Mouse (Mus musculus) brain, embryonic 14.5 days (tissue): ENCODE results near the gene Mtfr1l.

ENCODE experiments used
- CTCF ChIP-seq: fragments of 200-500 bp; IDR thresholded peaks from 2 replicates; pipeline ENCODE4 v1.5.1; 2012; ENCODE audit warnings: inconsistent platforms, mild to moderate bottlenecking, moderate library complexity, borderline replicate concordance; ENCODE audit not compliant: insufficient read depth, insufficient read length; ENCODE audit errors: extremely low read depth
- POLR2A ChIP-seq: fragments of 200-500 bp; IDR thresholded peaks from 2 replicates; pipeline ENCODE4 v1.6.1; 2012; ENCODE audit warnings: mild to moderate bottlenecking, inconsistent platforms, borderline replicate concordance; ENCODE audit not compliant: poor library complexity, insufficient read depth, insufficient read length, severe bottlenecking; ENCODE audit errors: extremely low read depth

DNA sequence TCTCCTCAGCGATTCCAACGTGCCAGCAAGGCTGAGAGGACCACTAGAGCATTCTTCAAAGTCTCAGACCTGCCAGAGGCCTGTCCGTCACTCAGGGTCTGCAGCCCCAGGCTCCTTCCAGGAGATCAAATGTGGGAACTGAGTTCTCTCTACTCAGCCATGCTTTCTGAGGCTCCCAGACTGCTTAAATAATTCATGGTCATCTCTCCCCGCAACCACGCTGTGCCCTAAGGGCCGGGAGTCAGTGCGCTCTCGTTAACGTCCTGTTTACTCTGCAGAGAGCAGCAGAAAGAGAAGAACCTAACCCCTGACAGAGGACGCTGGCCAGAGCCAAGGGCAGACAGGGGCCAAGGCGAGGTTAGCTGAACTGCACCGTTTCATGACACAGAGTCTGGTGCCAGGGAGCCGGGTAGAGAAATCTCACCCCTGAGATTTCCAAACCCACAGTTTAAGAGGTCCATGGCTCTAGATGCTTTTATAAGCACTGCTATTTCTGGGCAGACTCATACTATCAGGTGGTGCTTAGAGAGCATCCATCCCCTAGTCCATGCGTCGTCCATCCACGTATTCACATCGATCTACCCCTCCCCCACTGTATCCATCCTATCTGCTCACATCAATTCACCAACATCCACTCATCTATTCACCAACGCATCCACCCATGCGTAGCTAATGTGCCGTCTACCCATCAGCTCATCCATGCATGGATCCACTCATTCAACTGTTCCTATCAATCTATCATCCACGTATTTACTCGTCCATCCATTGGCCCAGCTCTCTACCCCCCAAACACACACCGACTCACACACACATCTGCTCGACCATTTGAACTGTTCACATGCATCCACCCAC, 37.5 kb upstream of the Mtfr1l start:
- TF ChIP-seq CTCF, result no peak
- no peak for TF ChIP-seq POLR2A
